ENCODE assay signal across 8 mouse cellular contexts in genomic region chr16:30550748-30551192, GRCm38 (mm10). TPM values are rescaled to one million over a fixed set of nuclear protein-coding genes. Genes with fewer than 3 reads are reported as not detected.
DNase-seq lines count a peak whose midpoint lies in the region; TF ChIP-seq lines count a peak whose summit lies in the region.

Gene Tmem44, minus strand, starts transcription at chr16:30550842.

- H3K36me3 ChIP-seq in heart, embryonic 10.5 days, result peaks cover 18% of the 10 kb centered on the region
- H3K36me3 ChIP-seq in MEL (ENCODE audit: control insufficient read depth in 1 of 2, insufficient read depth in 2 of 2, low read length in 2 of 2), result no peaks in the 10 kb centered on the region
- H3K36me3 ChIP-seq in myocyte (ENCODE audit: control insufficient read depth, insufficient read depth), result no peaks in the 10 kb centered on the region

- TF ChIP-seq POLR2A in MEL (IDR thresholded peaks at IDR 0.05; ENCODE audit: control insufficient read depth in 1 of 2, insufficient read depth in 1 of 2, low read depth in 1 of 2, low read length in 2 of 2, poor library complexity in 1 of 2), result no peak
- TF ChIP-seq POLR2A in myocyte (IDR thresholded peaks at IDR 0.05; ENCODE audit: insufficient read length, low read depth), result no peak

- TF ChIP-seq RAD21 in MEL (IDR thresholded peaks at IDR 0.05; ENCODE audit: low read depth, low read length), result no peak

- DNase-seq in heart, embryonic 10.5 days (ENCODE audit: low spot score), result no peak
- DNase-seq in heart, adult 18-20 months, result no peak
- DNase-seq in MEL (ENCODE audit: low read depth, low spot score), result no peak
- peak; percentile 61 for DNase-seq in forelimb bud, embryonic 11.5 days (ENCODE audit: low read depth, low spot score)
- DNase-seq in left cerebral cortex, postnatal 14 days (ENCODE audit: low spot score in 2 of 2), result no peak
- DNase-seq in urinary bladder, postnatal 25 days (ENCODE audit: low spot score), result no peak
- no peak for DNase-seq in cerebellum, adult 11 months

- intact Hi-C loops in left cerebral cortex, postnatal 14 days (cut with DNase I), result no loop called here

- H3K27ac ChIP-seq in heart, embryonic 10.5 days, result peak within 1 kb of the TSS; percentile 98
- no peak within 1 kb of the TSS for H3K27ac ChIP-seq in MEL (ENCODE audit: control insufficient read depth, low read depth, low read length)

- H3ac ChIP-seq in myocyte (ENCODE audit: control insufficient read depth, insufficient read length), result peak within 1 kb of the TSS; percentile 16

- peak within 1 kb of the TSS; percentile 84 for H3K4me3 ChIP-seq in heart, embryonic 10.5 days
- peak within 1 kb of the TSS; percentile 70 to 97 for H3K4me3 ChIP-seq in MEL (ENCODE audit: control insufficient read depth in 1 of 2, insufficient read depth in 1 of 2, low read depth in 2 of 2, low read length in 2 of 2)
- H3K4me3 ChIP-seq in myocyte, result peak within 1 kb of the TSS; percentile 19

- peaks cover 33% of the 10 kb centered on the region; the same call in 1 of the 2 replicates for H3K4me1 ChIP-seq in heart, embryonic 10.5 days
- H3K4me1 ChIP-seq in MEL (ENCODE audit: control insufficient read depth in 1 of 2, insufficient read depth in 2 of 2, low read length in 2 of 2), result peaks cover 4 to 14% of the 10 kb centered on the region in 2 experiments; a peak in 2 of 4 replicates

- peak within 1 kb of the TSS; percentile 83 for H3K4me2 ChIP-seq in myocyte (ENCODE audit: low read depth)

- TF ChIP-seq EP300 in MEL (IDR thresholded peaks at IDR 0.05; ENCODE audit: low read depth in 1 of 2, low read length in 2 of 2), result no peak

- peaks cover 5% of the 10 kb centered on the region; the same call in 1 of the 2 replicates for H3K9me3 ChIP-seq in heart, embryonic 10.5 days
- no peaks in the 10 kb centered on the region for H3K9me3 ChIP-seq in MEL (replicated peaks; ENCODE audit: insufficient read depth, low read length)

- H3K9ac ChIP-seq in MEL (ENCODE audit: control insufficient read depth, low read depth, low read length, poor library complexity, severe bottlenecking), result peak within 1 kb of the TSS; percentile 76

- H3K27me3 ChIP-seq in heart, embryonic 10.5 days (ENCODE audit: insufficient read depth, poor library complexity, severe bottlenecking), result no peaks in the 10 kb centered on the region; the same call in 1 of the 2 replicates
- H3K27me3 ChIP-seq in MEL (ENCODE audit: control insufficient read depth in 1 of 2, insufficient read depth in 2 of 2, low read length in 2 of 2) (no peaks in the 10 kb centered on the region), myocyte (ENCODE audit: control insufficient read depth, insufficient read depth, insufficient read length) (no peaks in the 10 kb centered on the region)

- H3K79me2 ChIP-seq in MEL (ENCODE audit: control insufficient read depth, insufficient read depth, low read length, poor library complexity) (no peaks in the 10 kb centered on the region), myocyte (ENCODE audit: control insufficient read depth, insufficient read depth) (no peaks in the 10 kb centered on the region)

- 7% methylated on average over 14 of the region's 14 CpGs for WGBS in heart, embryonic 10.5 days

- TF ChIP-seq CTCF in MEL (IDR thresholded peaks at IDR 0.05 in 2 of 3, conservative IDR thresholded peaks at IDR 0.05 in 1 of 3; ENCODE audit: control insufficient read depth in 1 of 3, insufficient read depth in 1 of 3, low read depth in 2 of 3, low read length in 3 of 3, poor library complexity in 1 of 3, severe bottlenecking in 1 of 3), result peak in 1 of 3 experiments; percentile 14; a peak in 1 of 6 replicates

TF ChIP-seq in MEL, 35 proteins besides CTCF, POLR2A, EP300 and RAD21:
- TF ChIP-seq ZC3H11A (IDR thresholded peaks at IDR 0.05; ENCODE audit: low read depth, low read length) (no peak), MAZ (IDR thresholded peaks at IDR 0.05; ENCODE audit: low read depth, low read length) (no peak), GATA1 (IDR thresholded peaks at IDR 0.05; ENCODE audit: low read depth, low read length) (no peak), MXI1 (IDR thresholded peaks at IDR 0.05; ENCODE audit: low read depth, low read length) (peak; percentile 44; the same call in 1 of the 2 replicates), NELFE (IDR thresholded peaks at IDR 0.05; ENCODE audit: low read depth, low read length) (no peak), USF1 (IDR thresholded peaks at IDR 0.05; ENCODE audit: low read depth, low read length) (peak; percentile 38; the same call in 1 of the 2 replicates), UBTF (IDR thresholded peaks at IDR 0.05; ENCODE audit: borderline replicate concordance, insufficient read depth, low read depth, low read length) (no peak), E2F4 (IDR thresholded peaks at IDR 0.05; ENCODE audit: borderline replicate concordance, low read depth, low read length) (no peak), MAX (IDR thresholded peaks at IDR 0.05; ENCODE audit: low read length) (no peak)

TF ChIP-seq in myocyte, 11 proteins besides CTCF, POLR2A, EP300 and RAD21:
- TF ChIP-seq MYOG (IDR thresholded peaks at IDR 0.05; ENCODE audit: control insufficient read depth in 1 of 3, insufficient read depth in 1 of 3, insufficient read length in 2 of 3, low read depth in 2 of 3), result no peak
- TF ChIP-seq E2F4 (IDR thresholded peaks at IDR 0.05; ENCODE audit: insufficient read depth), result no peak
- TF ChIP-seq SRF (IDR thresholded peaks at IDR 0.05; ENCODE audit: control insufficient read depth, insufficient read length, low read depth), result no peak
- no peak for TF ChIP-seq USF1 (IDR thresholded peaks at IDR 0.05; ENCODE audit: low read depth)
- no peak for TF ChIP-seq TCF3 (IDR thresholded peaks at IDR 0.05; ENCODE audit: insufficient read length, low read depth)

RNA-seq across cellular contexts. Expression of gene Tmem44, which starts in this region (rescaled TPM):
- 16.1 and 23.1 TPM in 2 replicates for polyA plus RNA-seq in heart, embryonic 10.5 days (2016; fragmentation: Nextera tagmentation; extraction: Ambion mirVana)
- total RNA-seq in heart, adult 18-20 months (2021), result 1 to 10 TPM; 3.8 to 4.4 TPM
- total RNA-seq in MEL (2012; rRNA removed), result 0.46 and 0.50 TPM in 2 replicates
- polyA plus RNA-seq in MEL (2012; ENCODE audit: insufficient read depth in 1 of 2, insufficient read length in 2 of 2, low read depth in 1 of 2, low replicate concordance in 2 of 2, missing spikeins in 1 of 2) (1 to 10 TPM in 1 of 2 experiments, not detected in 1; 1.4 TPM), myocyte (2012; fragmentation: generic; extraction: Trizol) (1.1 TPM)
- 10 to 100 TPM; 70.1 to 76.4 TPM for total RNA-seq in left cerebral cortex, postnatal 14 days (2021)

Comparison
In these comparisons a context has a peak if more than half of its experiments do, and no peak if none do; other contexts are left out.
1. RNA of gene Tmem44 (total RNA-seq): 70.1 to 76.4 TPM in left cerebral cortex, postnatal 14 days; 3.8 to 4.4 TPM in heart, adult 18-20 months and 0.46 to 0.50 TPM in MEL; every median in the first group is over 10 times any median in the second.
2. H3K4me3 ChIP-seq: peak in every context shown above with its lines; median percentile 84 in heart, embryonic 10.5 days; 84 in MEL; 19 in myocyte.